Mouse (Mus musculus): ENCODE results near the gene Vmn2r112. TPM values are rescaled to one million over a fixed set of nuclear protein-coding genes. Genes with fewer than 3 reads are reported as not detected.
"Not testable (repeated sequence)": the region's sequence is repeated elsewhere in the genome, so short reads cannot be mapped to it uniquely, and the experiment has no call there.

Vmn2r112 gene
- not detected for total RNA-seq (2021)
- long read RNA-seq, experiment 1, result 0 reads
- long read RNA-seq, experiment 2, result 0 reads

DNA sequence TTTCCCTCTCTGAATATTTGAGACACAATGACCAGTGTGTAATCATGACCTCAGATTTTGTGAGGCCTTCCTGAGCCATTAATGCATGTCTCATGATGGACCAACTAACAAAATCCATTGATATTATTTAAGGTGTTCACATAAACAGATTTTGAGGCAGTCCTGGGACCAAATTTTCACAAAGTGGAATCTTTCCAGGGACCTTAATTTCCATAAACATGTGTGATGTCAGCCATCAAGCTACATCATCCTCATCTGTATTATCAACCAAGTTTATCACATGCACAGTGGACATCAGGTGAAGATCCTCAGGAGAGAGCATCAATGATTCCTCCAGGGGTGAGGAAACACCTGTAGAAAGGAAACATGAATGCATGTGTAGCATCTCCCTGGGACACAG lies at the start of gene Vmn2r112:
TSS of gene Vmn2r112 (plus strand) at position 301 of the 400 bp plus-strand sequence.
- intact Hi-C loops (cut with DNase I); DNase-seq (ENCODE audit: low spot score in 2 of 2): not testable (repeated sequence)

GRCm38 (mm10) chr17:22573382-22573781 lies 27.4 kb upstream of the Vmn2r112 start, which contains the start of gene Vmn2r111:
Gene Vmn2r111, minus strand, starts transcription at chr17:22573482.
- intact Hi-C loops (cut with DNase I); DNase-seq (ENCODE audit: low spot score in 2 of 2): not testable (repeated sequence)

DNA sequence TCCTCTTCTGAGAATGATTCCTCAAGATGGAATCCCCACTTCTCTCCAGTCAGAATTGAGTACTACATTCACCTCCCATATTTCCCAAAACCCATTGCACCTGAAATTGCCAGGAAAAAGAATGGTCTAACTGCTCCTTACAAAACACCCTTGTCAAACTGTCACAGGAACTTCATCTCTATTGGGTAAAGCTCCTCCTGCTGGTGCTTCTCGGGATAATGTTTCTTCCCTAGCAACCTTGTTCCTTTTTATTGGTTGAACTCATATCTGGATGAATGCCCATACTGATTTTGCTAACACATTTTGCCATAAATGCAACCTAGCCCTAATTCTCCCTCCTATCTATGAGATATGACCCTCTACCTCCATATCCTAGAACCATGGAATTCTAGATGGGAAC lies 29.9 kb downstream of the Vmn2r112 start:
- DNase-seq (ENCODE audit: low spot score in 2 of 2), result no peak
- intact Hi-C loops (cut with DNase I), result no loop called here

Other genes with a start within 250 kb of the Vmn2r112 start
- gene Zfp944, start 239.6 kb upstream of the Vmn2r112 start, total RNA-seq (2021), result 1 to 10 TPM; 8.3 to 9.1 TPM
- gene Zfp758, start 239.5 kb upstream of the Vmn2r112 start, total RNA-seq (2021), result 1 to 10 TPM; 7.2 to 9.2 TPM
- 10 to 100 TPM in 1 of 2 experiments, 1 to 10 TPM in 1; 7.8 to 10.3 TPM for gene Zfp946, start 176.7 kb upstream of the Vmn2r112 start, total RNA-seq (2021)
- not detected for gene Vmn2r111, start 27.5 kb upstream of the Vmn2r112 start, total RNA-seq (2021)

Measured in left cerebral cortex, postnatal 14 days (tissue).